Mouse (Mus musculus): ENCODE measurements around the gene Rere. TPM values are rescaled to one million over a fixed set of nuclear protein-coding genes. Genes with fewer than 3 reads are reported as not detected.
"Not testable (repeated sequence)": the region's sequence is repeated elsewhere in the genome, so short reads cannot be mapped to it uniquely, and the experiment has no call there.

The Rere gene
- total RNA-seq, 2 experiments from 2014 or later: 37.8 to 51.5 TPM

DNA sequence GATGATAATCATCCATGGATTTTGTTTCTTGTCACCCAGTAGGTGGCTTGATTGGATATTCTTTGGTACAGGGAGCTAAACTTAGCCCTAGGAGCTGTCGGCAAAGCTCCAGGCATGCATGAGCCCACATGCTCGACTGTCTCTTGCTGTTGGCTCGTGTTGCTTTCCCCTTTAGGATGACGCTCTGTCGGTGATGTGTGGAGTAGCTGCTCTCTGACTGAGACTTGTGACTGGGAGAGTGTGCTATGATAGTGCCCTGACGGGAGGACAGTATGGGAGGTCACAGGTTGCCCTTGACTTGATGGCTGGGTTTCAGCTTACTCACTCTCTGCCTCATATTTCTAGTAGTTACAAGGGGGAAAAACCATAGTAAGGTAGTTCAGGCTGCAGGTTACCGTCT, 192.6 kb downstream of the Rere start:
- intact Hi-C loops (cut with DNase I): no loop called here
- no peak for DNase-seq (ENCODE audit: low spot score)

DNA sequence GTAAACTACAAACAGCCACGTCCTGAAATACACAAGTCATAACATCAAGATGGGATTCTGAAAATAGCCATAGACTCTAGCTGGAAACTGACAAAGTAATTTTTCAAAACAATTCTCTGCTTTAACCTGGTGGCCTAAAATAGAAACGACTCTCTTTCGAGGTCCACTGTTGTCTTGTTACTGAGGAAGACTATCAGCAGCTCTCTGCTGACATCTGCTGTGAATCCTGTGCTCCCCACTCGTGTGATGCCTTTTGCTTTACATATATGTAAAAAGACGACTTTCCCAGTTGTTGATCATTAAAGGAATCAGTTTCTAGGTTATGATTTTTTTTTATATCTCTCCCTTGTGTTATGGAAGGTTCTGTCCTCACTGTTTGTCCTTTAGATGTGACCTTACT, 194.8 kb downstream of the Rere start:
- intact Hi-C loops (cut with DNase I): no loop called here
- DNase-seq (ENCODE audit: low spot score): no peak

DNA sequence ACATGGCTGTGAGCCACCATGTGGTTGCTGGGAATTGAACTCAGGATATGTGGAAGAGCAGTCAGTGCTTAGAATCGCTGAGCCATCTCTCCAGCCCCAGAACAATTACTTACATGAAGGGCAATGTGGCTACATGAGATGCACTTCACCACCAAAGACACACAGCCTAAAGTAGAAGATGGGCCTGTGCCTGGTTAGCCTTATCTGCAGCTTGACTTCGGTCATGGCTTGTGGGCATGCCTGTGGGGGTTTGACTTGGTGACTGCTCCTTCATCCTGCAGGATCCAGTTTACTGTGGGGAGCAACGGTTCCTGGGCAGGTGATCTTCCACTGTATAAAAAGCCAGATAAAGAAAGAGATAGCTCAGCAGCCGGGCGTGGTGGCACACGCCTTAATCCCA, 196.6 kb downstream of the Rere start:
- intact Hi-C loops (cut with DNase I): no loop called here

DNA sequence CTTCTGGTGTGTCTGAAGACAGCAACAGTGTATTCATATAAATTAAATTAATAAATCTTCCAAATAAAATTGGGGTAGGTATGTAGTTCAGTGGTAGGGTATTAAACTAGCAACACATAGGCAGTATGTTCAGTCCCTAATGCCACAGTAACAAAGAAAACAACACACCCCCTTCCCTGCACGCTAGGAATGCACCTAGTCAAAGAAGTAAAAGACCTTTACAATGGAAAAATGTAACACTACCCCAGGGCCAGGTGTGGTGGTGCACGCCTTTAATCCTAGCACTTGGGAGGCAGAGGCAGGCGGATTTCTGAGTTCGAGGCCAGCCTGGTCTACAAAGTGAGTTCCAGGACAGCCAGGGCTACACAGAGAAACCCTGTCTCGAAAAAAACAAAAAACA, 201.6 kb downstream of the Rere start:
- DNase-seq (ENCODE audit: low spot score); intact Hi-C loops (cut with DNase I): not testable (repeated sequence)

More for the DNA sequence above, 196.6 kb downstream of the Rere start:
- no peak for DNase-seq (ENCODE audit: low spot score)

DNA sequence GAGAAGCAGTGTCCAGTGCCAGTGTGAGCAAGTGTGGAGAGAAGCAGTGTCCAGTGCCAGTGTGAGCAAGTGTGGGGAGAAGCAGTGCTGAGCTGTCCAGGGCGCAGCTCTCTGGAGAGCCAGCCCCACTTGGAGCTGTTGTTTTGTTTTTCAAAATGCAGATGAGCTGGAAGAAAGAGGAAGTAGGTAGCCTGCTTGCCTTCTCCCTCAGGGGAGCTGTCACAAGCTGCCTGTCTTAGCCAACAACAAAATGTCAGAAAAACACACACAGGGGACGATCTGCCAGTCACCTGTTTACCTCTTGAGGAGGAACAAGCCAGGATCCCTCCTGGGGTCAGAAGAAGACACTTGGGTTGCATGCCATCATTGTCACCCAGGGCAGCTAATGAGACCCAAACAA, 204.7 kb downstream of the Rere start:
- intact Hi-C loops (cut with DNase I): loop anchor here (5.0 kb wide), 1 partner anchor 81 kb away; no protein-coding TSS in a partner anchor
- DNase-seq (ENCODE audit: low spot score): no peak

DNA sequence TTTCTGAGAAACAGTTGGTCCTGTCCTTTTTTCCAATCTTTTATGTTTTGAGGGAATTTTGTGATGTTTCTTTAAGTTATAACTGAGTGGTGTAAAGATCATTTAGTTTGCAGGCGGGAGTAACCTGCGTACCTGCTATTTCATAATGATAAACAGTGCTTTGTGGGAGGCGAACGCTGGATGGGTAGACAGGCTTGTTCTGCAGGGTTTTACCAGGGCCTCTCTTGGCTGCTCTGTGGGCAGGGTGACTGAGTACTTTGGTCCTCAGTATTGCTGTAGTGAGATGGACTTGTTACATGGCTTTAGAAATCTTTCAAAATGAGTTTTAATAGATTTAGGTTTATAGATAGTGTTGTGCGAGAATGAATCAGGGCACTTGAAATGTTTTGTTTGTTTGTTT, 205.7 kb downstream of the Rere start:
- intact Hi-C loops (cut with DNase I): loop anchor here (5.0 kb wide), 1 partner anchor 80 kb away; no protein-coding TSS in a partner anchor
- DNase-seq (ENCODE audit: low spot score): no peak

DNA sequence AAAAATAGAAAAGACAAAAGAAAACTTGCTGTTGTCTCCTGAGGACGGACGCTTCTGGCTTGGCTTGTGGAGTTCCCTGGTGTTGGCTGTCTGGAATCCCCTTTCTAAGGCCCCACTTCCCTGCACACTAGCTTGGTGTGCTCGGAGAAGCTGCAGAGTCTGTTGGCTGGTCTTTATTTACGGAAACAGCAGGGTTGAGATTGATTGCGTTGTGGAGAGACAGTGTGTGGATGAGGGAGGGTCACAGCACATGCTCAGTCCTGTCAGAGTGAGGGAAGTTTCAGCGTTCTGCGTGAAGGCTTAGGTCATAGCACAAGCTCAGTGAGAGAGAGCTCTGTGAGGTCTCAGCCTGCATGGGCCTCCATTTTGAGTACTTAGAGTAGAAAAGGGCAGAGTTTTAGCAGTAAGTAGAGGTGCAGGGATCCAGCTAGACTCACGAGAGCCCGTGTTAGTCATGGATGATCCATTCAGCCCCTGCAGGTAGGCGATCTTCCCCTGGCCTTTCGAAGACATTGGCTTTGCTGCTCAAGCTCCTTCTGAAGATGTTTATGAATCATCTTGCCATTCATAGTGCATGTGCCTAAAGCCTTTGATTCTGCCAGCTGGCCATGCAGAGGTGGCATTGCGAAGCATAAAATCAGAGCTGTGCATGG, 206.8 kb downstream of the Rere start:
- intact Hi-C loops (cut with DNase I): loop anchor here (5.0 kb wide), 1 partner anchor 79 kb away; no protein-coding TSS in a partner anchor
- peak; percentile 72 for DNase-seq (ENCODE audit: low spot score)

DNA sequence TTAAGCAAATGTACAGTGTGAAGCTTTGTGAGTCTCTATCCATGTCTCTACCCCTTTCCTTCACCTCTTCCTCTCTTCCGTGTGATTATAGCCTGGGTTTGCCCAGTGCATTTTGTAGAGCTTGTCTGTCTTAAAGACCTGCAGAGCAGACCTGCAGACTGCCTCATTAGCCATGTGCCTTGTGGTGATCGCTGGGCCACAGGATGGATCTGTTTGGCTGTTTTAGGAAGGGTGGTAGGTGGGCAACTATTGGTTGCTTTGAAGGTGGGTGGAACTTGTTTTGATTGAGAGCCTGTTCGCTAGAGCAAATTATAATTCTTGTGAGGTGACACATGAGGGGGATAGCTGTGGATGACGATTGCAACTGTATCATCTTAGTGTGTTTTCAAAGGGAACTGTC, 207.3 kb downstream of the Rere start:
- DNase-seq (ENCODE audit: low spot score): no peak
- intact Hi-C loops (cut with DNase I): loop anchor here (5.0 kb wide), 1 partner anchor 79 kb away; no protein-coding TSS in a partner anchor

DNA sequence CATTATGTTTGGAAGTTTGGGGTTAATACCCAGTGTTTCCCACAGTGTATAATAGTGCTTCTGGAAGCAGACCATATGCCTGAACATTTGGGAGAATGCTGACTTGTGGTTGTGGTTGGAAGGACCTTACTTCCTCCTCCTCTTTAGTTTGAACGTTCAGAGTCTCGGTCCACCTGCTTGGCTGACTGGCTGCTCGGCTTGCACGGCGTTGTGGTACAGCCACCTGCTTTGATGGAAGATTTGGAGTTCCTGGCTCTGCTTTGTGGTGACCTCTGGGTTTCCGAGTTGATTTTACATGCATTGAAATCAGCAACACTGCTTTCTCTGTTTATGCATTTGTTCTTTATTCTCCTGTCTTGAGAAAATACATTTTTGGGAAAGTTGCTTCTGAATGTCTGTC, 208.6 kb downstream of the Rere start:
- intact Hi-C loops (cut with DNase I): no loop called here
- DNase-seq (ENCODE audit: low spot score): no peak

DNA sequence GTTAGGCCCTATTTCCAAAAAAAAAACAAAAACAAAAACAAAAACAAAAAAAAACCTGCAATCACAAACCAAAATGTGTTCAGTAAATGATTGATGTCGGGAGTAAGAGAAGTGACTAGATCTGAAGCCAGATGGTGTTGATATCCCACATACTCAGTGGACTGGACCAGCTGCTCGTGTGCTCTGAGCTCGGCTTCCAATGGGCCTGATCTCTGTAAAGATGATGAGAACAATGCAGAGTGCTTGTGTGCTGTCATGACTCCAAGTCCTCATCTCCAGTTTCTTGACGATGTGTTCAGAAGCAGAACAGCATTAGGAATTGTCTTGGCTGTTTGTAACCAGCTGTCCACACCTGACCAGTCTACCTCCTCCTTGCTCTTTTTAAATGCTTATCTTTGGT, 210.3 kb downstream of the Rere start:
- intact Hi-C loops (cut with DNase I): no loop called here
- no peak for DNase-seq (ENCODE audit: low spot score)

DNA sequence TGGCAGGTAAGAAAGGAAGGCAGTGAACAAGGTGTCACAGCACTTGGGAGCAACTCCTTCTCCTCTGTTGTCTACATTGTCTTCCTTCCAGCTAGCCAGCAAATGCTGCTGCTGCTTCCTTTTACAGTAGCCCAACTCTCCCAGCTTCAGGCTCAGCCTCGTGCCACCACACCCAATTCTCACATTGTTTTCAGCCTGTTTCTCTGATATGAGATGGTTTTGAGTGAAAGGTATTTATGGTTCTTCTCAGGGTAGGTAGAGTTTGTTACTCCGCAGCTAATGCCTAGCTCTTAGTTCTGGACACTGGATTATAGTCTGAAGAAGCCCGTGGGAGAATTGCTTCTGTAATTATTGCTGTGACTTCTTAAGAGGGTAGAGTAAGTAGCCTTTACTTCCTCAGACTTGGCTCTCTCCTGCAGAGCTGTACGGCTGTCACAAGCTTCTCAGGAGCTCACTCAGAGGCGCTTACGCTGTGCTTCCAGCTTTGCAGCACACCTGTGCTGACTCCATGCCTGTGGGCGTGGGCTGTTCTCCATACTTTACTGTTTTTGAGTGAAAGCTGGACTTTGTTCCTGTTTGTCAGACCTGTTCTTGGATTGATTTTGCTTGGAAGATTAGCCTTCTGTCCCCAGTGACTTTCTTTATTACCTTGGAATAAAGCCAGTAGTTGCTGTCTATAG, 212.0 kb downstream of the Rere start:
- intact Hi-C loops (cut with DNase I): no loop called here
- no peak for DNase-seq (ENCODE audit: low spot score)

DNA sequence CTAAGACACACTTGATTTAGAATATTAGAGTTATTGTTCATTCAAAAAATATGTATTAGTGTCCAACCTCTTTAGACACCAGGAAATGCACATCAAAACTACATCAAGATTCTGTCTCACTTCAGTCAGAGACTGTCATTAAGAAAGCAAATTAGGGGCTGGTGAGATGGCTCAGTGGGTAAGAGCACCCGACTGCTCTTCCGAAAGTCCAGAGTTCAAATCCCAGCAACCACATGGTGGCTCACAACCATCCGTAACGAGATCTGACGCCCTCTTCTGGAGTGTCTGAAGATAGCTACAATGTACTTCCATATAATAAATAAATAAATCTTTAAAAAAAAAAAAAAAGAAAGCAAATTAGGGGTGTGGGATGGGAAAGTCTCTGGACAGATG, 212.5 kb downstream of the Rere start:
- intact Hi-C loops (cut with DNase I); DNase-seq (ENCODE audit: low spot score): not testable (repeated sequence)

DNA sequence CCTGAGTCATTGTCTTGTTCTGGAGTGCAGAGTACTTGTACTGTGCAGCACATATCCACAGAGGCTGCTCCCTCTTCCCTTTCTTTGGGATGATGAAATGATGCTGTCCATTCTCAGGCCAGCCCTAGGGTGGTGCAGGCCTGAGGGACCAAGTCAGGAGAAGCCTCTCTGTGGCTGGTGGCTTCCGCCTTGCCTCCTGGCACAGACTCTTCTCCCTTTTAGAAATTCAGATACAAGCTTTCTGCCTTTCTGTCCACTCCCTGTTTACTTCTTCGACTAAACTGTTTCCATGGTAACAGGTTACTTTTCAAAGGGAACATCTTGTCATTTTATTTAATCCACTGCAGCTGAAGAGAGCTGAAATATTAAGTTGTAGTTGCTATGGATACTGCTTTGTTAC, 214.1 kb downstream of the Rere start:
- DNase-seq (ENCODE audit: low spot score): peak; percentile 25
- intact Hi-C loops (cut with DNase I): no loop called here

DNA sequence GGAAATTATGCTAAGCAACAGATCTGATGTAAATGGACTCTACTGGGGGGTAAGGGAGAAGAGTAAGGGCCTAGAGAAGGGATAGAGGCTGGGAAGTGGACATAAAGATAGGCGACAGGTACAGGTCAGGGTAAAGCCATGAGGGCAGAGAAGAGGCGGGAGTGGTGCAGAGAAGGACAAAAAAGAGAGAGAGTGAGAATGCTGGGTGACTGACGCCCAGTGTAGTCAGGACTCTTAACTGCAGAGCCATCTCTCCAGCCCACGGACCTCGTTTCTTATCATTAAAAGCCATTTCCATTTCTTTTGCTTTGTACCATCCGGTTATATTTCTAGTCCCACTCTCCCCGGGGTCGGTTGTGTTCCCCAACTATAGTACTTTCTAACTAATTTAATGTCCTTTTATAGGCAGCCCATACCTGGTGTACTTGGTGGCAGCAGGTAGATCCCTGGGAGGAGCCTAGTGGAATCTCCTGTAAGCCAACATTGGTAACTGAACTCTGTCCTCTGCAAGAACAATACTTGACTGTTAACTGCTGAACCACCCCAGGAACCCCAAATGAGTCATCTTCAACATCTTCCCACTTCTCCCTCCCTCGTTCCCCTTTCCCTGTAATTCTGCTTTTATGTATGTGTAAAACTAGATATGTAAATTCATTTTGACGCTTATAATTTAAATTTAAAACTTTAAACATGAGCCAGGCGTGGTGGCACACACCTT, 223.0 kb downstream of the Rere start:
- no peak for DNase-seq (ENCODE audit: low spot score)
- intact Hi-C loops (cut with DNase I): no loop called here

DNA sequence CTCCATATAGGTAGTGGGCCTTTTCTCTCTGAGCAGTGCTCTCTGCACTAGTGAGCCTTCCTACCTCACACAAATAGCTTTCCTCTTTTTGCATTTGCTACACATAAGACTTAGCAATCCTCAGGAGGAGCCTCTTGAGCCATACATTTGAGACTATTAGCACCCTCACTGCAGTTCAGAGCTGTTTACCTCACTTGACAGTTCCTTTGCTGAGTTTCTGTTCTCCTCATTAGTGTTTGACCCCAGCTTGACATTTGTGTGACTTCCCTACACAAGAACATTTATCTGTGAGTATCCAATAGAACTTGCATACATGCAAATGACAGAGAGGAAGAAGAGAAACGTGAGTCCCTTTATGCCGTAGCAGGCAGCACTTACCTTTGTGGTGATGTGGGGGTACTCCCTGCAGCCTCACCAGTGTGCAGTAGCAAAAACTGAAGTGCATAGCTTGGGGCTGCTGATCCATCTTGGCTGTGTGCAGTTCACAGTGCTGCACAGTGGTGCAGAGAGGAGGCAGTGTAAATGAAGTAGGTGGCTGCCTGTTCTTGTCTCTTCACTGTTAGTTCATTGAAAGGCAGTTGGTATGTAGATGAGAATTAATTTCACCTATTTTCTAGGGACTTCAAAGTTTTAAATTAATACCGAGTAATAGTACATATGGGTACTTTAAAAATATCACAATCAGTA, 227.7 kb downstream of the Rere start:
- DNase-seq (ENCODE audit: low spot score): no peak
- intact Hi-C loops (cut with DNase I): no loop called here

DNA sequence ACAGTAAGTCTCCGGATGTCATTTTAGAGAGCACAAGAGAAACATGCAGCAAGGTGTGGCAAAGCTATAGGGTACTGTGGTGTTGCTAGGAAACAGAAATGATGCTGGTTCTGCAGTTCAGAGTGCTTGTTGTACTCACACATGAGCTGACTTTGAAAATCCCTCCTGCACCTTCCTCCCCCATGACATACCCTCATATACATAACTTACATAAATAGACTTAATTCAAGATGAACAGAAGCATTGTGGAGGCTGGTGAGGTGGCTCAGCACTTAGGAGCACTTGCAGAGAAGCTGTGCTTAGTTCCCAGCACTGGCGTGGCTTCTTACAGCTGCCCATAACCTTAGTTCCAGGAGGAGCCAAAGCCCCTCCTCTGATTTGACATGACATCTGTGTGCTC, 228.6 kb downstream of the Rere start:
- intact Hi-C loops (cut with DNase I): no loop called here
- no peak for DNase-seq (ENCODE audit: low spot score)

DNA sequence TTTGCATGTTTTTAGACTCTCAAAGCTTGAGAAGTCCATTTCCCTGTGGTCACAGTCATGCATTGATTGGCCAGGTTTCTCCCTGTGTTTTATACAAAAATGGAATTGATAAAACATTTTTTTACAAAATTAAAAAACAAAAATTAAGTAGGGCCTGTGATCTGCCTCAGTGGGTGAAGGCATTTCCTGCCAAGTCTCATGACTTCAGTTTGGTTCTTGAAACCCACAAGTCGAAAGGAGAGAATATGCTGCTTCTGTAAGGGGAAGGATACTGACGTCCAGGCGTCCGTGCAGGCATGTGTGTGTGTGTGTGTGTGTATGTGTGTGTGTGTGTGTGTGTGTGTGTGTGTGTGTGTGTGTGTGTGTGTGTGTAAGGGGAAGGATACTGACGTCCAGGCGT, 231.9 kb downstream of the Rere start:
- intact Hi-C loops (cut with DNase I); DNase-seq (ENCODE audit: low spot score): not testable (repeated sequence)

DNA sequence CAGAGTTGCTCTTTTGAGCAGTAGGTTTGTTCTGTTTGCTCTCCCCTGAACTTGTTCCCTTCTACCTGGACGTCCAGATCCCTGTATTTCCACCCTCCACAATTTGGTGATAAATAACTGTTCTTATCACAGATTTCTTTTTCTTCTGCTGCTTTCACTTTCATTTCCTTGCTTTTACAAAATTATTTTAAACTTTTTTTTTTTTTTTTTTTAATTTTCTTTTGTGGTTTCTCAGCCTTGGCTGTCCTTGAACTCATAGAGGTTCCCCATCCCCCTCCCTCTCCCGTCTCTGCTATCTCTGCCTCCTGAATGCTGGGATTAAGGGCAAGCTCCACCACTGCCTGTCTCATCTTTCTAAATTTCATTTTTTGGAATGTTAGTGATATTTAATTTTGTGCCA, 234.8 kb downstream of the Rere start:
- intact Hi-C loops (cut with DNase I): no loop called here
- no peak for DNase-seq (ENCODE audit: low spot score)

DNA sequence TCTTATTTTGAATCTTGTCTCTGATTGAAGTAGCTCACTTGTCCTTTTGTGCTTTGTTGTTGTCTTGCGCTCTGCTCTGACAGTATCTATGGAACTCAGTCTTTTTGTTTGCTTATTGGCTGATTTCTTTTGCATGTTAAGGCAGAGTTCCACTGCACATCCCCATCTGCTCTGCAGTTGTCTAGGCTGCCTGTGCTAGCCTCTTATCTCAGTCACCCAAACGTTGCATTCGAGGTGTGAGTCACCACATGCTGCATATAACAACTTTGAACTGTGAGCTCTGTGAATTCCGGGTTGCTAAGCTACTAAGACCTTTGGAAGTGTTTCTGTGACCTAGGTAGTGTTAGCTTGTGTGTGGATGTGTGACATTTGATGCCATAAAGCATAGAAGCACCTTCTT, 235.9 kb downstream of the Rere start:
- DNase-seq (ENCODE audit: low spot score): no peak
- intact Hi-C loops (cut with DNase I): no loop called here

DNA sequence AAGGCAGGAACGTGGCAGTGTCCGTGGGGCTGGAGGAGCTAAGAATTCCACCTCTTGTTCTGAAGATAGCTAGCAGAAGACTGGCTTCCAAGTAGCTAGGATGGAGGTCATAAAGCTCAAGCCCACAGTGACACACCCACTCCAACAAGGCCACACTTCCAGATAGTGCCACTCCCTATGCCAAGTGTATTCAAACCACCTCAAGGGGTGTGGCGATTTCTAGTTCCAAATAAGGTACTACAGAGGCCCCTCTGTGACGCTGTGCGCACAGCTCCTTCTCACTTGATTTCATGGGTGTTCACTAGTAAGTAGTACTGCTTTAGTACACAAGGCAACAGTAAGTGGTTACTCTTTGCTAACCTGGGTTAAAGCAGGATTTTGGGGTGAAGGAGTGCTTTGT, 237.4 kb downstream of the Rere start:
- no peak for DNase-seq (ENCODE audit: low spot score)
- intact Hi-C loops (cut with DNase I): no loop called here

DNA sequence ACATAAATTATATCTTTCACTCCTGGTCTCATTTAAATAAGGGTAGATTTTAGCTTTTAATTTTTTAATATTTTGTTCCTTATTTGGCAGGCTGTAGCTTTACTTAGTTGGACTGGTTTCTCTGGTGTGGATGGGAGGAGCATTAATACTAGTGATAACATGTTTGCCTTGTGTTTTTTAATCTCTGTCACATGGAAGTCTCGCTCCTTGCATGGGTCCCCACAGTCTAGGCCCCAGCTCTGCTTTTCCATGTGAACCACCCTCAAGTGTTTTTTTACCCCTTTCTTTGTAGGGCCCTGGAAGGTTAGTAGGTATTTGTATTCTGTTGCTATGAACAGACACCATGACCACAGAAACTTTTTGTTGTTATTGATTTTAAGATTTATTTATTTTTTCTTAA, 238.6 kb downstream of the Rere start:
- intact Hi-C loops (cut with DNase I): no loop called here
- DNase-seq (ENCODE audit: low spot score): no peak
